Mouse (Mus musculus) liver, postnatal 0 days (tissue): ENCODE results near the gene Nxpe4. TPM values are rescaled to one million over a fixed set of nuclear protein-coding genes. Genes with fewer than 3 reads are reported as not detected.

Source experiments
- ATAC-seq: fragments of 200-750 bp; cut with Nextera tagmentation; 2 replicates; pipeline ENCODE4 v1.8.0; 2017; ENCODE audit warnings: mild to moderate bottlenecking, moderate library complexity
- DNase-seq: peaks from one replicate; pipeline ENCODE4 v3.0.0-alpha.2; 2016
- H3K27ac ChIP-seq: fragments of 300-500 bp; sonication (generic); 2 replicates; pipeline ENCODE4 v1.5.1; 2014; ENCODE audit warnings: antibody characterized with exemption, moderate library complexity, mild to moderate bottlenecking, low read depth
- H3K27me3 ChIP-seq: fragments of 300-500 bp; sonication (generic); 2 replicates; pipeline ENCODE4 v1.6.1; 2014; ENCODE audit warnings: low read length, control low read depth, mixed read lengths; ENCODE audit not compliant: insufficient read depth
- H3K36me3 ChIP-seq: fragments of 300-500 bp; sonication (generic); replicated peaks from 2 replicates; pipeline ENCODE4 v1.6.1; 2014; ENCODE audit warnings: mild to moderate bottlenecking, control low read depth, low read length, moderate library complexity, mixed read lengths; ENCODE audit not compliant: insufficient read depth
- H3K4me1 ChIP-seq: fragments of 300-500 bp; sonication (generic); 2 replicates; pipeline ENCODE4 v1.6.1; 2014; ENCODE audit warnings: antibody characterized with exemption, mild to moderate bottlenecking, control low read depth; ENCODE audit not compliant: insufficient read depth
- H3K4me2 ChIP-seq: fragments of 300-500 bp; sonication (generic); 2 replicates; pipeline ENCODE4 v1.6.1; 2014; ENCODE audit warnings: low read depth, mild to moderate bottlenecking, low read length, moderate library complexity, mixed read lengths
- H3K4me3 ChIP-seq: fragments of 300-500 bp; sonication (generic); 2 replicates; pipeline ENCODE4 v1.5.1; 2014; ENCODE audit warnings: low read depth, low read length
- H3K9ac ChIP-seq: fragments of 300-500 bp; sonication (generic); replicated peaks from 2 replicates; pipeline ENCODE4 v1.6.1; 2014; ENCODE audit warnings: mild to moderate bottlenecking, moderate library complexity
- H3K9me3 ChIP-seq: fragments of 300-500 bp; sonication (generic); 2 replicates; pipeline ENCODE4 v1.6.1; 2016; ENCODE audit warnings: mild to moderate bottlenecking, control low read depth, low read length, mixed read lengths
- CTCF ChIP-seq: sonication (generic); IDR thresholded peaks from 2 replicates; pipeline ENCODE4 v1.5.1; 2016; ENCODE audit warnings: antibody characterized with exemption, low read depth
- EP300 ChIP-seq: IDR thresholded peaks from 2 replicates; pipeline ENCODE4 v1.6.1; 2016; ENCODE audit warnings: antibody characterized with exemption, low read depth, mild to moderate bottlenecking
- WGBS: fragments of 180-500 bp; shearing (Covaris S2); extraction: QIAGEN DNeasy Blood & Tissue Kit; methylation state at CpG from one replicate; pipeline ENCODE4 v1.1.7; 2014; ENCODE audit not compliant: insufficient replicate concordance; 5-methylcytosine and 5-hydroxymethylcytosine counted together
- polyA plus RNA-seq: library from polyadenylated mRNA; unstranded; fragments of >200 nt; fragmentation: Nextera tagmentation; extraction: Ambion mirVana; gene quantifications from 2 replicates; pipeline ENCODE4 v1.2.1, GENCODE M21; 2015

Nxpe4 gene
- polyA plus RNA-seq, 1 experiment from 2014 or later, result 3.3 TPM

- H3K27me3 ChIP-seq, result no peaks in the 10 kb centered on the region
- no peaks in the 10 kb centered on the region for H3K9me3 ChIP-seq
- TF ChIP-seq CTCF (no peak), EP300 (no peak)
- H3K9ac ChIP-seq, result no peak overlapping the region
- H3K4me1 ChIP-seq, result no peaks in the 10 kb centered on the region
- H3K4me3 ChIP-seq, result no peak overlapping the region
- no peaks in the 10 kb centered on the region for H3K36me3 ChIP-seq
- H3K4me2 ChIP-seq, result no peak overlapping the region
- no peak for ATAC-seq
- H3K27ac ChIP-seq, result no peak overlapping the region
- WGBS, result 84% methylated on average over 6 of the region's 6 CpGs
- DNase-seq, result no peak
Measured at GRCm38 (mm10) chr9:48210970-48211369, 49.1 kb downstream of the Nxpe4 start.

GRCm38 (mm10) chr9:48211912-48212311 is 50.1 kb downstream of the Nxpe4 start:
- no peaks in the 10 kb centered on the region for H3K9me3 ChIP-seq
- H3K9ac ChIP-seq, result no peak overlapping the region
- no peaks in the 10 kb centered on the region for H3K27me3 ChIP-seq
- no peaks in the 10 kb centered on the region for H3K4me1 ChIP-seq
- H3K27ac ChIP-seq, result no peak overlapping the region
- DNase-seq (no peak), ATAC-seq (no peak)
- TF ChIP-seq EP300 (no peak), CTCF (no peak)
- H3K4me3 ChIP-seq, result no peak overlapping the region
- WGBS, result 70% methylated on average over 5 of the region's 5 CpGs
- no peaks in the 10 kb centered on the region for H3K36me3 ChIP-seq
- no peak overlapping the region for H3K4me2 ChIP-seq

GRCm38 (mm10) chr9:48214751-48215150 is 52.9 kb downstream of the Nxpe4 start:
- TF ChIP-seq EP300, result no peak
- no peak for TF ChIP-seq CTCF
- DNase-seq (no peak), ATAC-seq (no peak)
- WGBS, result 75% methylated on average over 9 of the region's 9 CpGs
- Histone ChIP-seq H3K4me2 (no peak overlapping the region), H3K4me3 (no peak overlapping the region), H3K4me1 (no peaks in the 10 kb centered on the region), H3K9ac (no peak overlapping the region), H3K27ac (no peak overlapping the region), H3K9me3 (no peaks in the 10 kb centered on the region), H3K27me3 (no peaks in the 10 kb centered on the region), H3K36me3 (no peaks in the 10 kb centered on the region)

GRCm38 (mm10) chr9:48216091-48217001 is 54.5 kb downstream of the Nxpe4 start:
- Histone ChIP-seq H3K4me1 (no peaks in the 10 kb centered on the region), H3K9me3 (no peaks in the 10 kb centered on the region), H3K27ac (no peak overlapping the region), H3K4me3 (no peak overlapping the region), H3K36me3 (no peaks in the 10 kb centered on the region), H3K9ac (no peak overlapping the region), H3K4me2 (no peak overlapping the region), H3K27me3 (no peaks in the 10 kb centered on the region)
- no peak for ATAC-seq
- WGBS, result 78% methylated on average over 13 of the region's 13 CpGs
- no peak for DNase-seq
- TF ChIP-seq EP300 (no peak), CTCF (no peak)

- H3K4me1 ChIP-seq, result no peaks in the 10 kb centered on the region
- no peaks in the 10 kb centered on the region for H3K9me3 ChIP-seq
- WGBS, result 81% methylated on average over 3 of the region's 3 CpGs
- H3K4me2 ChIP-seq, result no peak overlapping the region
- DNase-seq, result no peak
- no peak overlapping the region for H3K4me3 ChIP-seq
- H3K36me3 ChIP-seq, result no peaks in the 10 kb centered on the region
- H3K27ac ChIP-seq, result no peak overlapping the region
- ATAC-seq, result no peak
- H3K27me3 ChIP-seq, result no peaks in the 10 kb centered on the region
- no peak overlapping the region for H3K9ac ChIP-seq
- TF ChIP-seq CTCF, result no peak
- no peak for TF ChIP-seq EP300
Measured at GRCm38 (mm10) chr9:48230706-48231105, 68.9 kb downstream of the Nxpe4 start.

GRCm38 (mm10) chr9:48236455-48236854 is 74.6 kb downstream of the Nxpe4 start:
- H3K4me3 ChIP-seq, result no peak overlapping the region
- 51% methylated on average over 6 of the region's 6 CpGs for WGBS
- H3K9me3 ChIP-seq, result no peaks in the 10 kb centered on the region
- H3K4me2 ChIP-seq, result no peak overlapping the region
- ATAC-seq, result no peak
- no peaks in the 10 kb centered on the region for H3K27me3 ChIP-seq
- H3K27ac ChIP-seq, result no peak overlapping the region
- DNase-seq, result no peak
- no peak overlapping the region for H3K9ac ChIP-seq
- no peaks in the 10 kb centered on the region for H3K36me3 ChIP-seq
- no peaks in the 10 kb centered on the region for H3K4me1 ChIP-seq
- TF ChIP-seq CTCF (no peak), EP300 (no peak)
